Mouse (Mus musculus): ENCODE results near the gene Npm3.

- TF ChIP-seq POLR2A (IDR thresholded peaks at IDR 0.05; ENCODE audit: insufficient read depth, low read depth, low read length) (no peak; the same call in 1 of the 2 replicates), CTCF (IDR thresholded peaks at IDR 0.05; ENCODE audit: insufficient read depth, low read depth, low read length) (no peak)
Observed at GRCm38 (mm10) chr19:45749243-45750043, at the start of gene Npm3.

All from olfactory bulb, adult 2 months (tissue).